Mouse (Mus musculus) CD4-positive naive resting alpha-beta T cell, adult 57 days (primary cell): Measurements from ENCODE around the gene Phf10. TPM values are rescaled to one million over a fixed set of nuclear protein-coding genes. Genes with fewer than 3 reads are reported as not detected.

Source experiments
- total RNA-seq: library from RNA; stranded (reverse); gene quantifications from one replicate; pipeline ENCODE4 v1.2.4, GENCODE M21; 2023

The Phf10 gene
- 38.7 TPM for total RNA-seq

GRCm38 (mm10) chr17:14960951-14961556 lies at the start of gene Phf10:
TSS of gene Phf10 (minus strand) at chr17:14961273.

GRCm38 (mm10) chr17:15009706-15010413 lies 48.8 kb upstream of the Phf10 start, which contains the start of gene Gm3435:
TSS of gene Gm3435 (plus strand) at chr17:15010176.

GRCm38 (mm10) chr17:14978362-14979038 lies 17.4 kb upstream of the Phf10 start, which contains the start of the genes 9030025P20Rik and Gm3417:
TSS of gene 9030025P20Rik (plus strand) at chr17:14978468.
TSS of gene Gm3417 (minus strand) at chr17:14978790.

GRCm38 (mm10) chr17:14943009-14943728 lies 17.9 kb downstream of the Phf10 start, which contains the start of the genes Wdr27 and 1600012H06Rik:
TSS of gene Wdr27 (minus strand) at chr17:14943158.
TSS of gene 1600012H06Rik (plus strand) at chr17:14943184.

Other genes starting within 250 kb of the Phf10 start
- not detected for gene Wdr27, start 18.1 kb downstream of the Phf10 start, total RNA-seq
- 17.5 TPM for gene 1600012H06Rik, start 18.1 kb downstream of the Phf10 start, total RNA-seq
- 21.5 TPM for gene 9030025P20Rik, start 17.2 kb upstream of the Phf10 start, total RNA-seq
- 2.1 TPM for gene Gm3417, start 17.5 kb upstream of the Phf10 start, total RNA-seq
- gene Gm3435, start 48.9 kb upstream of the Phf10 start, total RNA-seq, result 10.1 TPM
- gene Ermard, start 79.9 kb upstream of the Phf10 start, total RNA-seq, result 108 TPM
- not detected for gene Tcte3, start 80.2 kb upstream of the Phf10 start, total RNA-seq
- 8.4 TPM for gene Gm3448, start 80.3 kb upstream of the Phf10 start, total RNA-seq